Comparison of ENCODE assay signal across 20 mouse cellular contexts in the genomic region with DNA sequence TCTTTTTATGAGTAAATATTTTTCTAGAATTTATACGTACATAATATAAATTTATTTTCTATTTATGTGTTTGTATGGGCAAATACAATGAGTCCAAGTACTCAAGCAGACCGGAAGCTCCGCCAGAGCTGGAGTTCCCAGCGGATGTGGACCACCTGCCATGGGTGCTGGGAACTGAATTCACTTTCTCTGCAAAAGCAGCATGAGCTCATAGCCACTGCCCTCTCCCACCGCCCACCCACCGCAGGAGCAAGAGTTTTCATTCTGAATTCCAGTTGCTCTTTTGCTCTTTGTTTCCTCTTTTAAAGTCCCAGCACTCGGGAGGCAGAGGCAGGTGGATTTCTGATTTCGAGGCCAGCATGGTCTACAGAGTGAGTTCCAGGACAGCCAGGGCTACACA. TPM values are rescaled to one million over a fixed set of nuclear protein-coding genes. Genes with fewer than 3 reads are reported as not detected.
DNase-seq lines count a peak whose midpoint lies in the region; ATAC-seq and TF ChIP-seq lines count a peak whose summit lies in the region.
"Had no signal": no experiment of that assay in that cellular context is flagged by ENCODE, and none has a peak within 500 bp of the region (broad histone marks: within the 10 kb centered on the region; RNA-seq: fewer than 3 reads in every experiment).

No protein-coding gene starts in this region.

- peaks cover 6% of the 10 kb centered on the region; the same call in 1 of the 2 replicates for H3K4me1 ChIP-seq in midbrain, embryonic 11.5 days (ENCODE audit: control insufficient read depth, insufficient read depth, low read length)
- H3K4me1 ChIP-seq in midbrain, postnatal 0 days (ENCODE audit: insufficient read depth, low read length) = no peaks in the 10 kb centered on the region
- H3K4me1 ChIP-seq in lung, postnatal 0 days (ENCODE audit: insufficient read depth, low read depth, low read length) = no peaks in the 10 kb centered on the region

- no peak overlapping the region for H3K27ac ChIP-seq in midbrain, embryonic 11.5 days (ENCODE audit: low read depth, low read length)
- H3K27ac ChIP-seq in midbrain, postnatal 0 days (ENCODE audit: low read depth, low read length) = no peak overlapping the region
- H3K27ac ChIP-seq in lung, postnatal 0 days (ENCODE audit: low read length) = no peak overlapping the region

- H3K9me3 ChIP-seq in midbrain, embryonic 11.5 days (ENCODE audit: control insufficient read depth, low read length) = no peaks in the 10 kb centered on the region
- no peaks in the 10 kb centered on the region for H3K9me3 ChIP-seq in midbrain, postnatal 0 days (ENCODE audit: low read length)
- no peaks in the 10 kb centered on the region for H3K9me3 ChIP-seq in lung, postnatal 0 days (ENCODE audit: low read length)
- H3K9me3 ChIP-seq: G1E had no signal

- no peak overlapping the region for H3K4me3 ChIP-seq in midbrain, embryonic 11.5 days (ENCODE audit: low read depth, low read length)
- no peak overlapping the region for H3K4me3 ChIP-seq in midbrain, postnatal 0 days (ENCODE audit: low read depth, low read length)
- H3K4me3 ChIP-seq in lung, postnatal 0 days (ENCODE audit: low read depth, low read length) = no peak overlapping the region

- WGBS in midbrain, embryonic 11.5 days = 88% methylated on average over 8 of the region's 8 CpGs
- 82% methylated on average over 8 of the region's 8 CpGs for WGBS in midbrain, postnatal 0 days
- WGBS in lung, postnatal 0 days = 95% methylated on average over 8 of the region's 8 CpGs

- no peak for TF ChIP-seq CTCF in midbrain, postnatal 0 days (IDR thresholded peaks at IDR 0.05)
- no peak for TF ChIP-seq CTCF in lung, postnatal 0 days (IDR thresholded peaks at IDR 0.05)

- H3K27me3 ChIP-seq in midbrain, embryonic 11.5 days (ENCODE audit: control insufficient read depth, insufficient read depth, low read length) = no peaks in the 10 kb centered on the region
- no peaks in the 10 kb centered on the region for H3K27me3 ChIP-seq in midbrain, postnatal 0 days (ENCODE audit: insufficient read depth, low read length)
- no peaks in the 10 kb centered on the region for H3K27me3 ChIP-seq in lung, postnatal 0 days (replicated peaks; ENCODE audit: insufficient read depth, low read length)
- H3K27me3 ChIP-seq: CH12.LX, Patski had no signal

- no peaks in the 10 kb centered on the region for H3K36me3 ChIP-seq in midbrain, embryonic 11.5 days (ENCODE audit: control insufficient read depth, insufficient read depth, low read length)
- no peaks in the 10 kb centered on the region for H3K36me3 ChIP-seq in midbrain, postnatal 0 days (ENCODE audit: insufficient read depth, low read length)
- no peaks in the 10 kb centered on the region for H3K36me3 ChIP-seq in lung, postnatal 0 days (ENCODE audit: insufficient read depth, low read length)

- TF ChIP-seq EP300 in lung, postnatal 0 days (IDR thresholded peaks at IDR 0.05) = no peak

- no peak overlapping the region for H3K4me2 ChIP-seq in midbrain, embryonic 11.5 days
- H3K4me2 ChIP-seq in midbrain, postnatal 0 days (ENCODE audit: low read depth, low read length, poor library complexity, severe bottlenecking) = no peak overlapping the region
- no peak overlapping the region for H3K4me2 ChIP-seq in lung, postnatal 0 days (replicated peaks; ENCODE audit: low read depth, low read length)

- no peak for ATAC-seq in midbrain, embryonic 11.5 days (ENCODE audit: low FRiP score)
- no peak for ATAC-seq in midbrain, postnatal 0 days (ENCODE audit: low FRiP score)
- ATAC-seq in lung, postnatal 0 days = no peak
- ATAC-seq: activated CD4-positive, CD25-positive, alpha-beta regulatory T cell, adult 4 months; CD4-positive, CD25-positive, alpha-beta regulatory T cell, adult 4 months; Patski had no signal

- DNase-seq in midbrain, embryonic 11.5 days (ENCODE audit: low spot score, missing footprints) = peak; percentile 57
- no peak for DNase-seq in midbrain, postnatal 0 days (ENCODE audit: low spot score)
- peak; percentile 57 for DNase-seq in R1 (ENCODE audit: low read depth, low spot score)
- no peak for DNase-seq in lung, postnatal 0 days (ENCODE audit: low spot score)
- DNase-seq: adrenal gland, adult 2 months; adrenal gland, adult 8-10 months; adrenal gland, postnatal 10 days; adrenal gland, postnatal 14 days; adrenal gland, postnatal 25 days; adrenal gland, postnatal 36 days; B cell, adult 2 months; cerebellum, adult 11 months; cerebellum, adult 11-12 months; cerebellum, adult 18-20 months; cerebellum, adult 2 months had no signal

- H3K9ac ChIP-seq in midbrain, embryonic 11.5 days (ENCODE audit: low read length) = no peak overlapping the region
- no peak overlapping the region for H3K9ac ChIP-seq in midbrain, postnatal 0 days (replicated peaks; ENCODE audit: low read length, poor library complexity, severe bottlenecking)
- no peak overlapping the region for H3K9ac ChIP-seq in lung, postnatal 0 days (replicated peaks; ENCODE audit: low read depth)

RNA-seq across cellular contexts. Expression of a gene that starts 31.0 kb away (rescaled TPM):
- 8.7 and 8.9 TPM in 2 replicates for polyA plus RNA-seq in midbrain, embryonic 11.5 days (2014; fragmentation: Nextera tagmentation; extraction: Ambion mirVana)
- 36.4 and 38.4 TPM in 2 replicates for total RNA-seq in midbrain, postnatal 0 days (2014; rRNA removed)
- polyA plus RNA-seq in midbrain, postnatal 0 days (2015; fragmentation: Nextera tagmentation; extraction: Ambion mirVana) = 11.2 and 12.5 TPM in 2 replicates
- 8.9 and 9.3 TPM in 2 replicates for polyA plus RNA-seq in lung, postnatal 0 days (2015; fragmentation: Nextera tagmentation; extraction: Ambion mirVana)

RNA-seq across cellular contexts. Expression of a gene that starts 31.1 kb away (rescaled TPM):
- 274 and 275 TPM in 2 replicates for polyA plus RNA-seq in midbrain, embryonic 11.5 days (2014; fragmentation: Nextera tagmentation; extraction: Ambion mirVana)
- 237 and 357 TPM in 2 replicates for total RNA-seq in midbrain, postnatal 0 days (2014; rRNA removed)
- 241 and 249 TPM in 2 replicates for polyA plus RNA-seq in midbrain, postnatal 0 days (2015; fragmentation: Nextera tagmentation; extraction: Ambion mirVana)
- 82.8 and 84.6 TPM in 2 replicates for polyA plus RNA-seq in lung, postnatal 0 days (2015; fragmentation: Nextera tagmentation; extraction: Ambion mirVana)

Comparison
In these comparisons a context has a peak if more than half of its experiments do, and no peak if none do; other contexts are left out.
1. DNase-seq: peak in midbrain, embryonic 11.5 days (single experiment) and R1 (single experiment); none in midbrain, postnatal 0 days (single experiment) and lung, postnatal 0 days (single experiment).